Mouse (Mus musculus) hindbrain, embryonic 15.5 days (tissue): ENCODE measurements around the gene Glt6d1. TPM values are rescaled to one million over a fixed set of nuclear protein-coding genes. Genes with fewer than 3 reads are reported as not detected.

ENCODE experiments used
- ATAC-seq: fragments of 200-750 bp; cut with Nextera tagmentation; 2 replicates; pipeline ENCODE4 v1.8.0; 2017; ENCODE audit warnings: low read depth, moderate number of reproducible peaks, moderate TSS enrichment; ENCODE audit not compliant: low FRiP score
- H3K27ac ChIP-seq: fragments of 300-500 bp; sonication (generic); replicated peaks from 2 replicates; pipeline ENCODE4 v1.5.1; 2015; ENCODE audit warnings: mild to moderate bottlenecking, inconsistent platforms
- H3K27me3 ChIP-seq: fragments of 300-500 bp; sonication (generic); 2 replicates; pipeline ENCODE4 v1.6.1; 2015; ENCODE audit warnings: control low read depth, inconsistent platforms
- H3K36me3 ChIP-seq: fragments of 300-500 bp; sonication (generic); 2 replicates; pipeline ENCODE4 v1.6.1; 2015; ENCODE audit warnings: control low read depth, inconsistent platforms
- H3K4me1 ChIP-seq: fragments of 300-500 bp; sonication (generic); replicated peaks from 2 replicates; pipeline ENCODE4 v1.6.1; 2015; ENCODE audit warnings: control low read depth, inconsistent platforms
- H3K4me2 ChIP-seq: fragments of 300-500 bp; sonication (generic); 2 replicates; pipeline ENCODE4 v1.6.1; 2015; ENCODE audit warnings: moderate library complexity, mild to moderate bottlenecking, inconsistent platforms
- H3K4me3 ChIP-seq: fragments of 300-500 bp; sonication (generic); 2 replicates; pipeline ENCODE4 v1.5.1; 2015; ENCODE audit warnings: mild to moderate bottlenecking, inconsistent platforms
- H3K9ac ChIP-seq: fragments of 300-500 bp; sonication (generic); 2 replicates; pipeline ENCODE4 v1.6.1; 2015; ENCODE audit warnings: inconsistent platforms
- H3K9me3 ChIP-seq: fragments of 300-500 bp; sonication (generic); 2 replicates; pipeline ENCODE4 v1.6.1; 2016; ENCODE audit warnings: control low read depth, inconsistent platforms
- WGBS: fragments of 180-500 bp; shearing (Covaris S2); methylation state at CpG from one replicate; pipeline ENCODE4 v1.1.7; 2015; 5-methylcytosine and 5-hydroxymethylcytosine counted together
- polyA plus RNA-seq: library from polyadenylated mRNA; unstranded; fragments of >200 nt; fragmentation: Nextera tagmentation; extraction: Ambion mirVana; gene quantifications from 2 replicates; pipeline ENCODE4 v1.2.1, GENCODE M21; 2015

Glt6d1 gene
- polyA plus RNA-seq, 1 experiment from 2014 or later: not detected

DNA sequence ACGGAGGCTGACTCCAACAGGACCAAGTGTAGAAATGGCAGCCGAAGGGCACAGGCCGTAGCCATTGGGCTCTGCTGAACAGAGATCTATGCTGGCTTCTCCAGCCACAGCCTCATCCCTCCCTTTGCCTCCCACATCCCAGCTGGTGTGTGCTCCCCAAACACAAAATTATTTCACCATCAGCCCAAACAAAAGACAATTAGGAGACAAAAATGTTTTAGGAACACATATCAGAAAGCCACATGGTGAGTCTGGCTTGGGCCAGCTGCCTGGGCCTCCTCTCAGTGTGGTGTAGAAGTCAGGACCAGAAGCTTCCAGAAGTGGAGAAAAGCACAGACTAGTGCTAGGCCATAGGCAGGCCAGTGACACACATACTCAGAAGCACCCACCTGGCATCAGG lies 28.4 kb upstream of the Glt6d1 start:
- no peaks in the 10 kb centered on the region for H3K4me1 ChIP-seq
- H3K27me3 ChIP-seq: no peaks in the 10 kb centered on the region
- ATAC-seq: no peak

DNA sequence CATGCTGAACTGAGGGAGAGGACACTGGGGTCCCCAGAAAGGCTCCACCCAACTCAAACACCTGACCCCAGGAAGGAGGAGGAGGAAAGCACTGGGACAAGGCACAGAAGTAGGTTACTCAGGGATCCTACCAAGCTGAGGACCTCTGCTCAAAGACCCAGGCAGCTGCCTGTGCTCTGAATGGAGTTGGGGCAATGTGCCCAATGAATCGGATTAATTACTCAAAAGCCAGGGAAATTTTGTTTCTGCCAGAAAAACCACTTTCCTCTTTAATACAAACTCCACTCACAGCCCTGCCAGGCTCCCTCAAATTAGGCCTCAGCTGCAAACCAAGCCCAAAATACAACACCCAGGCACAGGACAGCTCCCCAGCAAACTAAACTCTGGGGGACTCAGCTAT lies 27.1 kb upstream of the Glt6d1 start:
- no peak for ATAC-seq
- no peak overlapping the region for H3K27ac ChIP-seq
- WGBS: 44% methylated on average over 1 of the region's 1 CpGs

More for the DNA sequence above, 28.4 kb upstream of the Glt6d1 start:
- Histone ChIP-seq H3K9ac (no peak overlapping the region), H3K36me3 (no peaks in the 10 kb centered on the region), H3K4me2 (no peak overlapping the region), H3K27ac (no peak overlapping the region), H3K9me3 (no peaks in the 10 kb centered on the region), H3K4me3 (no peak overlapping the region)
- WGBS: 86% methylated on average over 3 of the region's 3 CpGs

DNA sequence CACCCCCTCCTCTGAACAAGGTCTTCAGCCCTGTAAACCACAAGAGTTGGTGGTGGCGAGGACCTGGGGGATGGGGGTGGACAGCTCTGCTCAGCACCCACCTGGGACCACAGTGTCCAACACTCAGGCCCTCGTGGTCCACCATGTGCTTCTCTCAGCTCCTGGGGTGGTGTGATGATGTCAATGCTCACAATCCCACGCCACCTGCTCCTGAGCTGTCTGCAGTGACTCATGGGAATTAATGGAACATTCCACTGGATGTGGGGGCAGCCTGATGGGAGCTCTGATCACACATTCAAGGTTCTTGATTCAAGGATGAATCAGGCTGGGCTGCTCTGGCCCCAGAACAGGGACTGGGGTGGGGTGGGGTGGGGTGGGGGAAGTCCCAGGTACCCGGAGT lies 26.5 kb upstream of the Glt6d1 start:
- Histone ChIP-seq H3K9me3 (no peaks in the 10 kb centered on the region), H3K27ac (no peak overlapping the region), H3K36me3 (no peaks in the 10 kb centered on the region), H3K4me2 (no peak overlapping the region), H3K9ac (no peak overlapping the region), H3K4me3 (no peak overlapping the region), H3K27me3 (no peaks in the 10 kb centered on the region), H3K4me1 (no peaks in the 10 kb centered on the region)
- WGBS: 62% methylated on average over 4 of the region's 4 CpGs
- ATAC-seq: no peak

More for the DNA sequence above, 27.1 kb upstream of the Glt6d1 start:
- H3K27me3 ChIP-seq: no peaks in the 10 kb centered on the region
- H3K36me3 ChIP-seq: no peaks in the 10 kb centered on the region
- H3K4me1 ChIP-seq: no peaks in the 10 kb centered on the region
- no peaks in the 10 kb centered on the region for H3K9me3 ChIP-seq
- H3K4me2 ChIP-seq: no peak overlapping the region
- no peak overlapping the region for H3K9ac ChIP-seq
- H3K4me3 ChIP-seq: no peak overlapping the region

DNA sequence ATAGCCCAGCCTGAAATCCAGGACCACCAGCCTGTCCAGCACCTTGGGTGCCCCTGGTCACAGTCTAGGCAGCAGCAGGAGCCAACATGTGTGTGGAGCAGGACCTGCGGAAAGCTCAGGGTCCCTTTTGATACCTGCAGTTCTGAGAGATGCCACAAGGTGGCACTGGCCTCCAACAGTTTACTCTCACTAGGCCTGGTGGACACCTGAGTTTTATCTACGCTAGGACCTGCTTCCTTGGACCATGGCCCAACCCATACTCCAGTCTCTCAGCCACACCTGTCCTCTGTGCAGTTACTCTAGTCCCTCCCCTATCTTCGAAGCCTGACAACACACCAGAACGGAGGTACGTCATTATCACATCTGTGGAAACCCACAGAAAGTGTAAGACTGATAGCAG lies 20.6 kb upstream of the Glt6d1 start:
- Histone ChIP-seq H3K4me2 (no peak overlapping the region), H3K4me3 (no peak overlapping the region), H3K9ac (no peak overlapping the region), H3K9me3 (no peaks in the 10 kb centered on the region), H3K36me3 (no peaks in the 10 kb centered on the region), H3K27ac (no peak overlapping the region), H3K27me3 (no peaks in the 10 kb centered on the region), H3K4me1 (no peaks in the 10 kb centered on the region)
- WGBS: 44% methylated on average over 5 of the region's 5 CpGs
- ATAC-seq: peak; percentile 48; the same call in 1 of the 2 replicates

DNA sequence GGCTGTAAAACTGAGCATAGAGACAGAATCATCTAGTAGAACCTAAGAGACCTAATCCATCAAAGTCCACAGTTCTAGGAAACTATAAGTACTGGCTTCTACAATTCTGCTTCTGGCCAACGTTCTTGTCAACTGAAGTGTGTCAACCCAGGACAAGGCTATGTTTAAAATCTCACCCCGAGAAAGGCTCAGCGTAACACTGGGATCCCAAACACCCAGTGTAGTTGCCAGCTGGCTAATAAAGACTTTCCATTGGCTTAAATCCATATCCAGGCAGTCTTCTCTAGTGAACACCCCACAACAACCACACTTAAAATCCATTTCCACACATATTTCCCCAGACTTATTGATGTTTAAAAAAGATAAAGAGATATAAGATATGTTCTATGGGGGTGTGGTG lies 15.1 kb upstream of the Glt6d1 start:
- H3K9ac ChIP-seq: no peak overlapping the region
- H3K4me2 ChIP-seq: no peak overlapping the region
- no peak overlapping the region for H3K4me3 ChIP-seq
- H3K9me3 ChIP-seq: no peaks in the 10 kb centered on the region
- no peak overlapping the region for H3K27ac ChIP-seq
- H3K27me3 ChIP-seq: no peaks in the 10 kb centered on the region
- WGBS: 87% methylated on average over 3 of the region's 3 CpGs
- ATAC-seq: no peak
- H3K4me1 ChIP-seq: no peaks in the 10 kb centered on the region
- H3K36me3 ChIP-seq: no peaks in the 10 kb centered on the region

DNA sequence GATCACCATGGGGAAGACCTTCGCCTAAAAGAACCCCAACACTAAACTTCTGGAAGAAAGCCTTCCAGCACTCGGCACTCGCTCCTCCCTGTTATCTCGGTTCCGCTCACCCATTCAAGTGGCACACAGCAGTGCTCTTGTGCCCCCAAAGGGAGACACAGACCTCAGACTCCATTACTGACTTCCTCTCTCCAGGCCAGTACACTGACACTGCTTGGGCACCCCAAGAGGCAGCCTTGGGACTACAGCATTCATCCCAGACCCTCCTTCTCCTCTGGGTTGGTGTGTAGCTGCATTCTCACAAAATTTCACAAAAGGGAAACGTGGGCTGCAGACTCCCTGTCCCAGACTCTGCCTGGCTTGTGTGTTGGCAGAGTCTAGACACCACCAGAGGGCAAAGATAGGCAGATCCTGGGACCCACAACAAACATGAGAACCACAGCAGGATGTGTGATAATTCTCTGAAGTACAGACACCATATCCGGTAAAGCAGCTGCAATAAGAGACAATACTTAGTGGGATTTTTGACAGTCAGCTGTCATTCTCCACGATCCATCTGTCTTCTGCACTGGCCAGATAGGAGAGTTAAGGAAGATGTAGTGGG lies 12.8 kb upstream of the Glt6d1 start:
- ATAC-seq: no peak
- no peak overlapping the region for H3K27ac ChIP-seq
- no peaks in the 10 kb centered on the region for H3K27me3 ChIP-seq
- 84% methylated on average over 8 of the region's 8 CpGs for WGBS
- H3K4me3 ChIP-seq: no peak overlapping the region
- H3K9me3 ChIP-seq: no peaks in the 10 kb centered on the region
- no peak overlapping the region for H3K4me2 ChIP-seq
- H3K36me3 ChIP-seq: no peaks in the 10 kb centered on the region
- no peak overlapping the region for H3K9ac ChIP-seq
- no peaks in the 10 kb centered on the region for H3K4me1 ChIP-seq

DNA sequence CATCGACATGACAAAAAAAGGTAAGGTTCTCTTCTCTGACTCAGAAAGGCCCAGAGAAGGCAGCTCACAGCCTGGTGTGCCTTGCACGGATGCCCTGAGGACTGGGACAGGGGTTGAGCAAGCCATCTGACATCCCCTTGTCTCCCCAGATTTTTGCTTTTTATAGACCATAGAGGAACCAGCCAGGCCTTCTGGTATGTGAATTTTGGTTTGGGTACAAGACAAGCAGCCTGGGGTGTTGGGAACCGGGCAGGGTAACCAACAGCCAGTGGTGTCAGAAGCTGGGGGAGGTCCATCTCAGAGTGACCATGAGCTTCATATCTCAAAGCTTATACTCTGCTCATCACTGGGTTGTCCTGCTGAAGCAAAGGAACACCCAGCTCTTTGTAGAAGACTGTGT lies 9.1 kb upstream of the Glt6d1 start:
- Histone ChIP-seq H3K4me2 (no peak overlapping the region), H3K27me3 (no peaks in the 10 kb centered on the region), H3K4me3 (no peak overlapping the region), H3K4me1 (no peaks in the 10 kb centered on the region), H3K36me3 (no peaks in the 10 kb centered on the region), H3K27ac (no peak overlapping the region), H3K9me3 (no peaks in the 10 kb centered on the region), H3K9ac (no peak overlapping the region)
- WGBS: 89% methylated on average over 3 of the region's 3 CpGs
- ATAC-seq: no peak

DNA sequence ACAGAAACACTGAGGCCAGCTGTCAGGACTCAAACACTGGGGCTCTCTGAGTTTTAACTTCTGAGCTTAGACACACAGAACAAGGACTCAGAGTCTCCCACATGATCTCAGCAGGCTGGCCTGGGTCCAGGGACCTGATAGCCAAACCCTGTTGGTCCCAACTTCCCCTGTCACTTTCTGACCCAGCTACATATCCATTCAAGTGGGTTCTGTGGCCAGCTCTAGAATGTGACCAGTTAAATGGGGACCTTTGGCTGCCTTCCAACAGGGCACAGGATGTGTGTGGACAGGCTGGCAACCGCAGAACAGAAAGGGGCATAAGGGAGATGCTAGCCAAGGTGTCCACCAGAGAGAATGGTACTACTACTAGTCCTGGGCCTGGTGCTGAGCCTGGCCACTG lies 7.2 kb upstream of the Glt6d1 start, which contains the start of gene Lcn9:
Gene Lcn9 (plus strand): TSS at position 348 of the 400 bp plus-strand sequence.
- no peak within 1 kb of the TSS for H3K27ac ChIP-seq
- H3K4me2 ChIP-seq: no peak within 1 kb of the TSS
- H3K9ac ChIP-seq: no peak within 1 kb of the TSS
- no peak within 1 kb of the TSS for H3K4me3 ChIP-seq
- WGBS: 79% methylated on average over 1 of the region's 1 CpGs
- no peaks in the 10 kb centered on the region for H3K9me3 ChIP-seq
- no peaks in the 10 kb centered on the region for H3K27me3 ChIP-seq
- no peaks in the 10 kb centered on the region for H3K4me1 ChIP-seq
- ATAC-seq: no peak
- no peaks in the 10 kb centered on the region for H3K36me3 ChIP-seq

DNA sequence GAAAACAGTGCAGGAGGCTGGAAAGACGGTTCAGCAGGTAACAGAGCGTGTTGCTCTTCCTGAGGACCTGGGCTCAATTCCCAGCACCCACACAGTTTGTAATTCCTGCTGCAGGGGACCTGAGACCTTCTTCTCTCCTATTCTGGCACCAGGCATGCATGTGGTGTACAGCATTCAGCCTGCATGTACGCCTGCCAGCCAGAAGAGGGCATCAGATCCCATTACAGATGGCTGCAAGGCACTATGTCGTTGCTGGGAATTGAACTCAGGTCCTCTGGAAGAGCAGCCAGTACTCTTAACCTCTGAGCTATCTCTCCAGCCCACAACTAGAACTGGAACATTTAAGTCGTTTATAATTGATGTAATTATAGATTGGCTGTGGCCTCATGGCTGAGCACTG lies 2.3 kb downstream of the Glt6d1 start:
- 80% methylated on average over 5 of the region's 5 CpGs for WGBS
- no peaks in the 10 kb centered on the region for H3K36me3 ChIP-seq
- H3K4me2 ChIP-seq: no peak overlapping the region
- no peaks in the 10 kb centered on the region for H3K4me1 ChIP-seq
- ATAC-seq: no peak
- no peak overlapping the region for H3K27ac ChIP-seq
- no peak overlapping the region for H3K4me3 ChIP-seq
- no peaks in the 10 kb centered on the region for H3K9me3 ChIP-seq
- no peak overlapping the region for H3K9ac ChIP-seq
- H3K27me3 ChIP-seq: no peaks in the 10 kb centered on the region

DNA sequence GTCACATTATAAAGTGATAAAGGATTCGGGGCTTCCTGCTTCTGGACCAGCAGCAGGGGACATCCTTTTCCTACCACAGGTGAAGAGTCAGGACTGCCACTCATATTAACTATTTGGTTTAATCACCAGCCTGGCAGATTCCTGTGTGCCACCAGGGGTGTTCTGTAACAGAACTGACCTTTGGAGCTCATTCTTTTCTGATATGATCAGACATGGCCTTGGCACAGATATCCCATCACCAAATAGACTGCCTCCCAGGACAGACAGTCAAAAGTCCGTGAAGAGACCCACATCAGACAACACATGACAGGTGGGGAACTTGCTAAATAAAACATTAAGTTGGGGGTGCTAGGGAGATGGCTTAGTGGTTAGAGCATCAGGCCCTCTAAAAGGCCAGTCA lies 3.9 kb downstream of the Glt6d1 start:
- no peaks in the 10 kb centered on the region for H3K9me3 ChIP-seq
- H3K27ac ChIP-seq: no peak overlapping the region
- no peak overlapping the region for H3K4me3 ChIP-seq
- H3K27me3 ChIP-seq: no peaks in the 10 kb centered on the region
- WGBS: 78% methylated on average over 2 of the region's 2 CpGs
- H3K4me2 ChIP-seq: no peak overlapping the region
- no peak overlapping the region for H3K9ac ChIP-seq
- no peaks in the 10 kb centered on the region for H3K4me1 ChIP-seq
- no peaks in the 10 kb centered on the region for H3K36me3 ChIP-seq
- no peak for ATAC-seq

DNA sequence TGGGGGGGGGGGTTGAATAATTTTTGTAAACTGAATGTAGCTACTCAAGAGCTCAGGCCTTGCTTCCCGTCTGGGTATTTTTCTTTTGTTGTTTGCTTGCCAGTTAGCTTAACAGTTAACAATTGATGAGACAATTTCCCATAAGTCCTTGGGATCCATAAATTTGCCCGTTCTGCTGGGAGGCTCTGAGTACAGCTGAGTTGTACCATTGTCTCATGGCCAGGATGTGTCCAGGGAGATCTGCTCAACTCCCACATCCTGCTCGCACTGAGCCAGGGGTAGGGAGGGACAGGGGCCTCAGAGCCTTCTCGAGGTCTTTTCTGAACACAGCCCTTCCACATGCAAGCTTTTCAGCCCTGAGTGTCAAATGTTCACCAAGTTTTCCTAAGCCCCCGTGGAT lies 17.6 kb downstream of the Glt6d1 start:
- Histone ChIP-seq H3K9me3 (no peaks in the 10 kb centered on the region), H3K27me3 (no peaks in the 10 kb centered on the region), H3K4me2 (no peak overlapping the region), H3K4me1 (0 out of 2 replicates have a peak, but pooled peaks cover 3% of the 10 kb centered on the region), H3K4me3 (no peak overlapping the region), H3K9ac (no peak overlapping the region), H3K36me3 (no peaks in the 10 kb centered on the region), H3K27ac (no peak overlapping the region)
- WGBS: 30% methylated on average over 5 of the region's 5 CpGs
- no peak for ATAC-seq

DNA sequence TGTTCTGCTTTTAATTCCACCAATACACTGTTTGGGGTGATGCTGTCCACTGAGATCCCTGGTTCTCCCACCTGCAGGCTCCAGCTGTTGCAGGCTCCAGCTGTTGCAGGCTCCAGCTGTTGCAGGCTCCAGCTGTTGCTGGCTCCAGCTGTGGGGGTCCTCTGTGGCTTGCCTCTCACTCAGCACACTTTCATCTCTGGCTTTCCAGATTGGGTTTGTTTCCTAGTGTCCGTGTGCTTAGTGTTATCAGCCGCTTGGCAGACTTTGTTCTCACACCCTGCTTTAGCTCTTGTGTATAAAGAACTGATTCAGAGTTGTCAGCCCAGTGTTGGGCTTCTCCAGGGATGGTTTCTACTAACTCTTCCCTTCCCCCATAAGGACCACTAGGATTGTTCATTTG lies 18.0 kb downstream of the Glt6d1 start:
- Histone ChIP-seq H3K27me3 (no peaks in the 10 kb centered on the region), H3K4me1 (0 out of 2 replicates have a peak, but pooled peaks cover 3% of the 10 kb centered on the region), H3K9me3 (no peaks in the 10 kb centered on the region), H3K9ac (no peak overlapping the region), H3K4me3 (no peak overlapping the region), H3K4me2 (no peak overlapping the region), H3K27ac (no peak overlapping the region), H3K36me3 (no peaks in the 10 kb centered on the region)
- 58% methylated on average over 2 of the region's 2 CpGs for WGBS
- ATAC-seq: no peak

DNA sequence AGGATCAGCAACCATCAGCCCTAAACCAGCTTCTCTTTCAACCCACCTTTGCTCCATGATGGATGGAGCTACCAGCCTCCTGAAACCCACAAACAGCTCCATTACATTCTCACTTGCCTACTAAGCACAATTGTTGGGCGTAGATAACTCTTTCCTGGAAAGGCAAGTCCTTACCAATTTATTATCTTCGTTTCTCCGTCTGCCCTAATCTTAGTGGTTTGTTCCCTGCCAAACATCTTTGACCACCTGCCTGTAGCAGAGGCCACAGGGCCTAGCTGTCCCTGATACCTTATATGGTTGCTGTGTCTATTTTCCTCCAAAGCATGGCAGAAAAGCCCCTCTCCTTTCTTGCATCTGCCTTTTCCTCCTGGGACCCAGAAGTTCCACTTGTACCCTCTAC lies 26.6 kb downstream of the Glt6d1 start:
- Histone ChIP-seq H3K9ac (no peak overlapping the region), H3K4me3 (no peak overlapping the region)
- WGBS: 92% methylated on average over 3 of the region's 3 CpGs

More for the DNA sequence above, 26.6 kb downstream of the Glt6d1 start:
- Histone ChIP-seq H3K9me3 (no peaks in the 10 kb centered on the region), H3K27ac (no peak overlapping the region), H3K4me2 (no peak overlapping the region), H3K27me3 (no peaks in the 10 kb centered on the region), H3K36me3 (no peaks in the 10 kb centered on the region), H3K4me1 (no peaks in the 10 kb centered on the region)
- ATAC-seq: no peak
